Mouse (Mus musculus): ENCODE data around the gene Shcbp1l. TPM values are rescaled to one million over a fixed set of nuclear protein-coding genes. Genes with fewer than 3 reads are reported as not detected.
"Not testable (repeated sequence)": the region's sequence is repeated elsewhere in the genome, so short reads cannot be mapped to it uniquely, and the experiment has no call there.

The Shcbp1l gene
- polyA plus RNA-seq, 1 experiment from 2014 or later: 0.21 TPM

DNA sequence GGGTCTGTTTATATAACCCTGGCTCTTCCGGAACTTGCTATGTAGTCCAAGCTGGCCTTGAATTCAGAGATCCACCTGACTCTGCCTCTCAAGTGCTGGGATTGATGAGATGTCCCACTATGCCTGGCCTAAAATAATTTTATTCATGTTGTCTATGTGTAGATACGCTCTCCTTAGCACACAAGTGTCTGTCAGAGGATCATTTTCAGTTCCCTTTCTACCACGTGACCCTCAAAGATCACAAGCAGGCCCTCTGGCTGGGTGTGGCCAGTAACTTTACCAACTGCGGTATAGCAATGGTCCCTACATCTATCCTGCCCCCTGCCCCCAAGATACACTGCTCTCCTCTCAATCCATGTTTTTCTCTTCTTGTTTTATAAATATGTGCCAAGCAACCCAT, 10.0 kb upstream of the Shcbp1l start:
- Histone ChIP-seq H3K36me3 (ENCODE audit: control insufficient read depth, insufficient read depth, low read length) (no peaks in the 10 kb centered on the region), H3K4me1 (ENCODE audit: control insufficient read depth, insufficient read depth, low read length) (no peaks in the 10 kb centered on the region), H3K4me3 (ENCODE audit: low read depth, low read length) (no peak overlapping the region), H3K4me2 (no peak overlapping the region), H3K9me3 (replicated peaks; ENCODE audit: control insufficient read depth, low read length) (no peaks in the 10 kb centered on the region), H3K9ac (ENCODE audit: low read depth, low read length) (no peak overlapping the region), H3K27me3 (ENCODE audit: control insufficient read depth, insufficient read depth, low read length) (no peaks in the 10 kb centered on the region), H3K27ac (ENCODE audit: low read depth, low read length) (no peak overlapping the region)
- ATAC-seq (replicated peaks; ENCODE audit: insufficient number of reproducible peaks, low FRiP score, low TSS enrichment): no peak
- 88% methylated on average over 4 of the region's 4 CpGs for WGBS (ENCODE audit: insufficient replicate concordance)

DNA sequence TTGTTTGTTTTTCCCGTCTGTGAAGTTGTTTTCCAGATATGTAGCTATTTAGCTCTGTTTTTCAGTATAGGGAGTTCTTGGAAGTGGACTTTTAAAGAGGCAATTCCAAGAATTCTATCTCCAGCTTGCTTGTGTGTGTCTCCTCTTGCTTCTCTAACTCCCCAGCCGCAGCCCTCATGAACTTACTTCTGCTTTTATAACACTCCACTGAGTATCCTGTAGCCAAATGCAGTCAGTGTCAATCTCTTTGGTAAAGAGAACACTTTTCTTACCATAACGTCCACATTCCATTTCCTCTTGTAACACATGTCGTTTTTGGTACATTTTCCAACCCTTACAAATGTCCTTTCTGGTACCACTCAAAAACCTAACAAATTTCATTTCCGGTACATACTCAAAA, 9.2 kb upstream of the Shcbp1l start:
- H3K4me1 ChIP-seq (ENCODE audit: control insufficient read depth, insufficient read depth, low read length); H3K27ac ChIP-seq (ENCODE audit: low read depth, low read length); H3K4me3 ChIP-seq (ENCODE audit: low read depth, low read length); H3K9me3 ChIP-seq (replicated peaks; ENCODE audit: control insufficient read depth, low read length); H3K36me3 ChIP-seq (ENCODE audit: control insufficient read depth, insufficient read depth, low read length); H3K9ac ChIP-seq (ENCODE audit: low read depth, low read length); ATAC-seq (replicated peaks; ENCODE audit: insufficient number of reproducible peaks, low FRiP score, low TSS enrichment); H3K27me3 ChIP-seq (ENCODE audit: control insufficient read depth, insufficient read depth, low read length); H3K4me2 ChIP-seq: not testable (repeated sequence)
- 74% methylated on average over 2 of the region's 5 CpGs for WGBS (ENCODE audit: insufficient replicate concordance)

DNA sequence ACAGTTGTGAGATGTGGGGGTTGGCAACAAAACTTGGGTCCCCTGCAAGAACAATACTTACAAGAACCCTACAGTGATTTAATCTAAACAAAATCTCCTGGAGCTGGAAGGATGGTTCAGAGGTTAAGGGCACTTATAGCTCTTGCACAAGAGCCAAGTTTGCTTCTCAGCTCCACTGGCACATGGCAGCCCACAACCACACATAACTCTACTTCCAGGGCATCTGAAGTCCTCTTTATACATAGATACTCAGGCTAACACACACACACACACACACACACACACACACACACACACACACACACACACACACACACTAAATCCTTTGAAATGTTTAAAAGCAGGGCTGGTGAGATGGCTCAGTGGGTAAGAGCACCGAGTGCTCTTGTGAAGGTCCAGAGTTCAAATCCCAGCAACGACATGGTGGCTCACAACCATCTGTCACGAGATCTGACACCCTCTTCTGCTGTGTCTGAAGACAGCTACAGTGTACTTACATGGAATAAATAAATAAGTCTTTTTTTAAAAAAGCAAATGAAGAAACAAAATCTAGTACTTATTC, 8.6 kb upstream of the Shcbp1l start:
- H3K4me1 ChIP-seq (ENCODE audit: control insufficient read depth, insufficient read depth, low read length); ATAC-seq (replicated peaks; ENCODE audit: insufficient number of reproducible peaks, low FRiP score, low TSS enrichment); H3K9ac ChIP-seq (ENCODE audit: low read depth, low read length); H3K27me3 ChIP-seq (ENCODE audit: control insufficient read depth, insufficient read depth, low read length); H3K36me3 ChIP-seq (ENCODE audit: control insufficient read depth, insufficient read depth, low read length); H3K4me3 ChIP-seq (ENCODE audit: low read depth, low read length); H3K9me3 ChIP-seq (replicated peaks; ENCODE audit: control insufficient read depth, low read length); H3K27ac ChIP-seq (ENCODE audit: low read depth, low read length); H3K4me2 ChIP-seq: not testable (repeated sequence)
- WGBS (ENCODE audit: insufficient replicate concordance): 78% methylated on average over 3 of the region's 3 CpGs

DNA sequence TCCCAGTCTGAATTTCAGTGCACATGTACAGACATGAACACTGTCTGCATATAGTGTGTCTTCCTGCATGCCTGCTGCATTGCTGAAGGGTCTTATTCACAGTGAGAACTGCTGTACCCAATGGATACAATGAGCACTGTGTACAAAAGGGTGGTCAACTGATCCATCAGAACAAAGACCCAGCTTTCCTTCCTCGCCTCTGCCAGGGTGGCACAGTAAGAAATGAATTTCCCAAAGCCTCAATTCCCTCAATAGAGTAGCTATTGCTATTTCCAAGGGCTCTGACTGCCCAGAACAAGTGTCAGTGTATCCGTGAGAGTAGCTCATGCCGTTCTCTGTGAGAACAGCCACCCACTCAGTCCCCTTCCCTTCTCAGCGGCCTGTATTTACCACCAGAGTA, 7.2 kb upstream of the Shcbp1l start:
- not testable (repeated sequence) for ATAC-seq (replicated peaks; ENCODE audit: insufficient number of reproducible peaks, low FRiP score, low TSS enrichment); H3K4me3 ChIP-seq (ENCODE audit: low read depth, low read length); H3K27ac ChIP-seq (ENCODE audit: low read depth, low read length); H3K4me1 ChIP-seq (ENCODE audit: control insufficient read depth, insufficient read depth, low read length); H3K36me3 ChIP-seq (ENCODE audit: control insufficient read depth, insufficient read depth, low read length); H3K4me2 ChIP-seq; H3K9ac ChIP-seq (ENCODE audit: low read depth, low read length); H3K27me3 ChIP-seq (ENCODE audit: control insufficient read depth, insufficient read depth, low read length); H3K9me3 ChIP-seq (replicated peaks; ENCODE audit: control insufficient read depth, low read length)
- WGBS (ENCODE audit: insufficient replicate concordance): 87% methylated on average over 4 of the region's 4 CpGs

DNA sequence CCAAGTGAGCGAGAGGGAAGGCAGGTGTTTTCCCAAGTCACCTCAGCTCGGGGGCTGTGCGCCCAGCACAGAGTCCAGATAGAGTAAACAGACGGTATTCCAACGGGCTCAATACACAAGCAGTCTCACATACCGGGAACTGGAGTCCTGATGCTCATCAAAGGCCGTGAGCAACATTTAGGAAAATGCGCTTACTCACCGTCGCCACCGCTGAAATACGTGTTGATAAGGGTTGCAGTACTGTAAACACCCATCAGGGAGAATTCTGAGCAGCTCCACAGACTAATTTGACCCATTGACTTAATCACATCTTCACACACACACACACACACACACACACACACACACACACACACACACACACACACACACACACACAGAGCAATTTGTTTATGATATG, 691 bp upstream of the Shcbp1l start:
- Histone ChIP-seq H3K27me3 (ENCODE audit: control insufficient read depth, insufficient read depth, low read length) (peaks cover 11% of the 10 kb centered on the region), H3K4me3 (ENCODE audit: low read depth, low read length) (peak overlapping the region; percentile 59), H3K9ac (ENCODE audit: low read depth, low read length) (peak overlapping the region; percentile 61; the same call in 1 of the 2 replicates), H3K27ac (ENCODE audit: low read depth, low read length) (no peak overlapping the region), H3K4me1 (ENCODE audit: control insufficient read depth, insufficient read depth, low read length) (peaks cover 2% of the 10 kb centered on the region; the same call in 1 of the 2 replicates), H3K4me2 (peak overlapping the region; percentile 98), H3K9me3 (replicated peaks; ENCODE audit: control insufficient read depth, low read length) (no peaks in the 10 kb centered on the region), H3K36me3 (ENCODE audit: control insufficient read depth, insufficient read depth, low read length) (no peaks in the 10 kb centered on the region)
- 22% methylated on average over 12 of the region's 12 CpGs for WGBS (ENCODE audit: insufficient replicate concordance)
- 0 out of 2 replicates have a peak, but pooled peaks have one; percentile 58 for ATAC-seq (replicated peaks; ENCODE audit: insufficient number of reproducible peaks, low FRiP score, low TSS enrichment)

DNA sequence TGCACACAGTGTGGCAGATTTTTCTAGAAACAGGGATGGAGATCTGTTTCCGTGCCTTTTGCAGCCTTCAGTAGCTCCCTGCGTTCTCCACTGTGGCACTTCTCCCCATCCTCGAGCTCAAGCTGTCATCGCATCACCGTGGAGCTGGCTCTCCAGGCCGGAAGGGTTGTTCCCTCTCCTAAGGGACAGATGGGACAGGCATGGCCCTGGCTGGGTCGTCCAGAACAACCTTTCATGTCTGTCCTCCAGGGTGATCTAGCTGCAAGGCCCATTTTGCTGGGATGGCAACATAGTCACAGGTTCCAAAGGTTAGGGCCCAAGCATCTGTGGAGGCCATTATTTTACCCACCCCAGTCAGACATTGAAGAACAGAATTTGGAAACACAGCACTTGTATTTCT, 6.2 kb downstream of the Shcbp1l start:
- no peak overlapping the region for H3K4me3 ChIP-seq (ENCODE audit: low read depth, low read length)
- no peaks in the 10 kb centered on the region for H3K9me3 ChIP-seq (replicated peaks; ENCODE audit: control insufficient read depth, low read length)
- H3K27me3 ChIP-seq (ENCODE audit: control insufficient read depth, insufficient read depth, low read length): no peaks in the 10 kb centered on the region
- 39% methylated on average over 7 of the region's 7 CpGs for WGBS (ENCODE audit: insufficient replicate concordance)
- H3K27ac ChIP-seq (ENCODE audit: low read depth, low read length): no peak overlapping the region
- no peak overlapping the region for H3K9ac ChIP-seq (ENCODE audit: low read depth, low read length)
- H3K4me2 ChIP-seq: no peak overlapping the region
- no peak for ATAC-seq (replicated peaks; ENCODE audit: insufficient number of reproducible peaks, low FRiP score, low TSS enrichment)
- H3K4me1 ChIP-seq (ENCODE audit: control insufficient read depth, insufficient read depth, low read length): no peaks in the 10 kb centered on the region
- no peaks in the 10 kb centered on the region for H3K36me3 ChIP-seq (ENCODE audit: control insufficient read depth, insufficient read depth, low read length)

DNA sequence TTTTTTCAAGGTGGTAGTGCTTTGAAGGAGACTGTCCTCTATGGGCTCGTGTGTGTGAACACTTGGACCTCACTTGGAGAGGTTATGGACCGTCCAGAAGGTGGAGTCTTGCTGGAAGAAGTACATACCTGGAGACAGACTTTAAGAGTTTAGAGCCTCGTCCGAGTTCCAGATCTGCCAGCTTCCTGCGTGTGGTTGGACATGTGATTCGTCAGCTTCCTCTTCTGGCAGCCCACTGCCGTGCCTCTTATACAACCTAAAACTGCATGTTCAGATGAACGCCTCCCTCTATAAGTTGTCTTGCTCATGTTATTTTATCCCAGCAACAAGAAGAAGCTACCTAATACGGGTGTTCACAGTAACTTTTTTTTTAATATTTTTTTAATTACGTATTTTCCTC, 6.7 kb downstream of the Shcbp1l start:
- Histone ChIP-seq H3K9me3 (replicated peaks; ENCODE audit: control insufficient read depth, low read length) (no peaks in the 10 kb centered on the region), H3K4me2 (no peak overlapping the region), H3K27me3 (ENCODE audit: control insufficient read depth, insufficient read depth, low read length) (no peaks in the 10 kb centered on the region), H3K4me1 (ENCODE audit: control insufficient read depth, insufficient read depth, low read length) (no peaks in the 10 kb centered on the region), H3K4me3 (ENCODE audit: low read depth, low read length) (no peak overlapping the region), H3K9ac (ENCODE audit: low read depth, low read length) (no peak overlapping the region), H3K36me3 (ENCODE audit: control insufficient read depth, insufficient read depth, low read length) (no peaks in the 10 kb centered on the region), H3K27ac (ENCODE audit: low read depth, low read length) (no peak overlapping the region)
- ATAC-seq (replicated peaks; ENCODE audit: insufficient number of reproducible peaks, low FRiP score, low TSS enrichment): no peak
- 88% methylated on average over 10 of the region's 10 CpGs for WGBS (ENCODE audit: insufficient replicate concordance)

DNA sequence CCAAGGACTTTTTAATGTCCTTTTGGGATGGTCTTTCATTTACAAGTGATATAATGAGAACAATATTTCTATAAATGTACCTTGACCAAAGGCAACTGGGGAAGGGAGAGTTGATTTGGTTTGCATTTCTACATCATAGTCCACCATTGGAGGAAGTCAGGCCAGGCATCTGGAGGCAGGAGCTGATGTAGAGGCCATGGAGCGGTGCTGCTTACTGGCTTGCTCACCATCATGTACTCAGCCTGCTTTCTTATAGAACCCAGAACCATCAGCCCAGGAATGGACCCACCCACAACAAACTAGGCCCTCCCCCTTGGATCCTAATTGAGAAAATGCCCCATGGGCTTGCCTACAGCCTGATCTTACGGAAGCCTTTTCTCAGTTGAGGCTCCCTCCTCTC, 7.4 kb downstream of the Shcbp1l start:
- WGBS (ENCODE audit: insufficient replicate concordance): 92% methylated on average over 2 of the region's 2 CpGs
- Histone ChIP-seq H3K27me3 (ENCODE audit: control insufficient read depth, insufficient read depth, low read length) (no peaks in the 10 kb centered on the region), H3K27ac (ENCODE audit: low read depth, low read length) (no peak overlapping the region), H3K36me3 (ENCODE audit: control insufficient read depth, insufficient read depth, low read length) (no peaks in the 10 kb centered on the region), H3K4me3 (ENCODE audit: low read depth, low read length) (no peak overlapping the region), H3K9ac (ENCODE audit: low read depth, low read length) (no peak overlapping the region), H3K4me2 (no peak overlapping the region), H3K4me1 (ENCODE audit: control insufficient read depth, insufficient read depth, low read length) (no peaks in the 10 kb centered on the region), H3K9me3 (replicated peaks; ENCODE audit: control insufficient read depth, low read length) (no peaks in the 10 kb centered on the region)
- no peak for ATAC-seq (replicated peaks; ENCODE audit: insufficient number of reproducible peaks, low FRiP score, low TSS enrichment)

DNA sequence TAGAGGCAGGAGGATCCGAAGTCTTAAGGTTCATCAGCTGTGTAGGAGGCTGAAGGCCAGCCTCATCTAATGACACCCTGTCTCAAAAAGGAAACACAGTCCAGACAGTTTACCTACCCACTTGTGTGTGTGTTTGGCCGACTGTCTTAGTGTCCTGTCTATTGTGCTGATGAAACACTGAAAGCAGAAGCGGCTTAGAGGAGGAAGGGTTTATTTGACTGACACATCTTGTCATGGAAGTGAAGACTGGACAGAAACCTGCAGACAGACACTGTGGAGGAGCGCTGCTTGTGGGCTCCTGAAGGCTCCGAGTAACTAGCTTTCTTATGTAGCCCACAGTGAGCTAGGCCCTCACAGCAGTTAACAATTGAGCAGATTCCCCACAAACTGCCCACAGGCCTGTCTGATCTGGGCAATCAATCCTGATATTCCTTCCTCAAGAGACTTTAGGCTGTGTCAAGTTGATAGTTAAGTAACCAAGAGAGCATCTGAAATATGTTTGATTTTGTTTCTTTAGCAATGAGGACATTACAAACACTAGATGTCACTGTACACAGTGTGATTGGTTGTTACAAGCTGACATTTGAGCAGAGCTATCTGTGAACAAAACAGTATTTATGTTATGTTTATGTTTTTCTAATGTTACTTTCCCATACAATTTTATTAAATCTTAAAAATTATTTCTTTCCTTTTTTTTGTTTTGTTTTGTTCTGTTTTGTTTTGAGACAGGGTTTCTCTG, 9.1 kb downstream of the Shcbp1l start:
- no peaks in the 10 kb centered on the region for H3K36me3 ChIP-seq (ENCODE audit: control insufficient read depth, insufficient read depth, low read length)
- WGBS (ENCODE audit: insufficient replicate concordance): 82% methylated on average over 5 of the region's 5 CpGs
- H3K4me3 ChIP-seq (ENCODE audit: low read depth, low read length): no peak overlapping the region
- H3K27me3 ChIP-seq (ENCODE audit: control insufficient read depth, insufficient read depth, low read length): no peaks in the 10 kb centered on the region
- H3K4me1 ChIP-seq (ENCODE audit: control insufficient read depth, insufficient read depth, low read length): no peaks in the 10 kb centered on the region
- H3K9ac ChIP-seq (ENCODE audit: low read depth, low read length): no peak overlapping the region
- no peak overlapping the region for H3K27ac ChIP-seq (ENCODE audit: low read depth, low read length)
- H3K9me3 ChIP-seq (replicated peaks; ENCODE audit: control insufficient read depth, low read length): no peaks in the 10 kb centered on the region
- no peak overlapping the region for H3K4me2 ChIP-seq
- no peak for ATAC-seq (replicated peaks; ENCODE audit: insufficient number of reproducible peaks, low FRiP score, low TSS enrichment)

Data from heart, embryonic 11.5 days (tissue).